Mouse (Mus musculus) heart, postnatal 0 days (tissue): ENCODE data around the gene Cfap97d1.

Experiments used
- CTCF ChIP-seq: IDR thresholded peaks from 2 replicates; pipeline ENCODE4 v1.5.1; 2016; ENCODE audit warnings: antibody characterized with exemption, control low read depth, low read depth
- EP300 ChIP-seq: IDR thresholded peaks from 2 replicates; pipeline ENCODE4 v1.6.1; 2016; ENCODE audit warnings: antibody characterized with exemption, low read depth

DNA sequence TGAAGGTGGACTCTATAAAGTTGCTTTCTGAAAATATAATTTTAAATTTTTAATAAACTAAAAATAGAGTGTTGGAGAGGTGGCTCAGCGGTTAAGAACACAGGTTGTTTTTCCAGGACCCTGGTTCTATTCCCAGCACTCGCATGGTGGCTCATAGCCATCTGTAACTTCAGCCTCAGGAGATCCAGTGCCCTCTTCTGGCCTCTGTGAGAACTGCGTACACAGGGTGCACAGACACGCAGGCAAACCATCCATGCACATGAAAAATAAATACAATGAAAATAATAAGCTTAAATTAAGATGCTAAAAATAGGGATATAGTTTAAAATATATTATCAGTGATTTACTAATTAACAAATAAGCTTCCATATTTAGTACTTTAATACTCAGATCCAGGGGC is 56.6 kb downstream of the Cfap97d1 start:
- no peak for TF ChIP-seq CTCF
- no peak for TF ChIP-seq EP300
